8 mouse cellular contexts compared by ENCODE assay signal in the genomic region with DNA sequence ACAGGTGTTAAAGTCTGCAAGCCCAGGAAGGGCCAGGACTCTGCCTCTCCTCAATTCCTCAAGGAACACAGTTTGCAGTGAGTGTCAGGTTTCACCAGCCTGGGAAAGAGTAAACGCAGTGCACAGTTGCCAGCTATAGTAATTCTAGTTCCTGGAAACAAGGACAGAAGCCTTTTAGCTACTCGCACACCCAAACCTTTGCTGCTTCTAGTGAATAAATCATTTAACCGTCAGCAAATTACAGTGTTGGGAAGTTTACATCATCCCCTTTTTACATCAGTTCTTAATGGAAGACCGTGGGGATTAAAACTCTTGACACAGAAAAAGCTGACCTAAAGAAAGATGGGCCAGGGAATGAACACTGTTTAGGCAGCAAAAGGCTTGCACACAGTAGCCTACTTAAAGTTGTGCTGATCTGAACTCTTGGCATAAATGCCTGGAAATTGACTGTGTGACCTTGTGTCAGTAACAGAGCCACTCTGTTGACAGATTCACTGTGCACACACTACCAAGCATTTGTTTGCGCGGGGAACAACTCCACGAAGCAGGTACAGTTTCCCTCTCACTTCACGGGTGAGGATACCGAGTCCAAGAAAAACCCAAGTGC. TPM values are rescaled to one million over a fixed set of nuclear protein-coding genes. Genes with fewer than 3 reads are reported as not detected.
DNase-seq lines count a peak whose midpoint lies in the region; ATAC-seq and TF ChIP-seq lines count a peak whose summit lies in the region.

No protein-coding gene starts in this region.

- H3K9ac ChIP-seq in ES-Bruce4 (ENCODE audit: low read depth, poor library complexity, severe bottlenecking), result peak overlapping the region; percentile 98
- H3K9ac ChIP-seq in intestine, postnatal 0 days (ENCODE audit: low read depth, low read length), result peak overlapping the region; percentile 97
- H3K9ac ChIP-seq in midbrain, embryonic 13.5 days (replicated peaks), result peak overlapping the region; percentile 97

- no peaks in the 10 kb centered on the region for H3K36me3 ChIP-seq in ES-Bruce4 (ENCODE audit: control insufficient read depth, insufficient read depth, low read length, poor library complexity, severe bottlenecking)
- H3K36me3 ChIP-seq in intestine, postnatal 0 days (ENCODE audit: control insufficient read depth, insufficient read depth), result no peaks in the 10 kb centered on the region
- H3K36me3 ChIP-seq in midbrain, embryonic 13.5 days, result no peaks in the 10 kb centered on the region

- no peak for TF ChIP-seq CTCF in cerebellum, adult 2 months (IDR thresholded peaks at IDR 0.05; ENCODE audit: borderline replicate concordance, insufficient read depth, low read depth, low read length)
- no peak for TF ChIP-seq CTCF in ES-Bruce4 (IDR thresholded peaks at IDR 0.05; ENCODE audit: low read depth, low read length)
- no peak for TF ChIP-seq CTCF in embryonic fibroblast, embryonic 13.5 days (IDR thresholded peaks at IDR 0.05; ENCODE audit: borderline replicate concordance, insufficient read depth, low read length)
- TF ChIP-seq CTCF in intestine, postnatal 0 days (IDR thresholded peaks at IDR 0.05; ENCODE audit: low read depth), result no peak

- peak overlapping the region; percentile 73 for H3K27ac ChIP-seq in cerebellum, adult 2 months (ENCODE audit: insufficient read depth, low read length)
- peak overlapping the region; percentile 92 for H3K27ac ChIP-seq in ES-Bruce4 (ENCODE audit: insufficient read depth, low read length)
- peak overlapping the region; percentile 74 for H3K27ac ChIP-seq in embryonic fibroblast, embryonic 13.5 days (ENCODE audit: insufficient read depth, low read length)
- peak overlapping the region; percentile 99 for H3K27ac ChIP-seq in intestine, postnatal 0 days (ENCODE audit: low read depth, low read length)
- H3K27ac ChIP-seq in midbrain, embryonic 13.5 days, result peak overlapping the region; percentile 98

- no peaks in the 10 kb centered on the region for H3K9me3 ChIP-seq in ES-Bruce4 (replicated peaks; ENCODE audit: control insufficient read depth, insufficient read depth, low read length, poor library complexity, severe bottlenecking)
- H3K9me3 ChIP-seq in intestine, postnatal 0 days (ENCODE audit: control insufficient read depth), result no peaks in the 10 kb centered on the region
- H3K9me3 ChIP-seq in midbrain, embryonic 13.5 days, result no peaks in the 10 kb centered on the region

- peak; percentile 20 for ATAC-seq in intestine, postnatal 0 days
- ATAC-seq in midbrain, embryonic 13.5 days, result no peak; the same call in 1 of the 2 replicates

- H3K4me3 ChIP-seq in cerebellum, adult 2 months (replicated peaks; ENCODE audit: insufficient read depth, low read depth, low read length), result peak overlapping the region; percentile 71
- H3K4me3 ChIP-seq in ES-Bruce4 (ENCODE audit: low read depth, low read length), result peak overlapping the region; percentile 70
- H3K4me3 ChIP-seq in embryonic fibroblast, embryonic 13.5 days (ENCODE audit: insufficient read depth, low read length), result peak overlapping the region; percentile 31
- peak overlapping the region; percentile 96 for H3K4me3 ChIP-seq in intestine, postnatal 0 days (ENCODE audit: low read depth, low read length)
- peak overlapping the region; percentile 88 for H3K4me3 ChIP-seq in midbrain, embryonic 13.5 days (replicated peaks)

- H3K4me2 ChIP-seq in intestine, postnatal 0 days (replicated peaks; ENCODE audit: low read depth), result peak overlapping the region; percentile 71
- peak overlapping the region; percentile 68 for H3K4me2 ChIP-seq in midbrain, embryonic 13.5 days (replicated peaks)

- no peaks in the 10 kb centered on the region for H3K4me1 ChIP-seq in cerebellum, adult 2 months (ENCODE audit: control insufficient read depth, insufficient read depth, low read length)
- H3K4me1 ChIP-seq in ES-Bruce4 (ENCODE audit: control insufficient read depth, insufficient read depth, low read length), result no peaks in the 10 kb centered on the region
- peaks cover 4% of the 10 kb centered on the region for H3K4me1 ChIP-seq in embryonic fibroblast, embryonic 13.5 days (ENCODE audit: control insufficient read depth, insufficient read depth, low read length)
- 0 out of 2 replicates have a peak, but pooled peaks cover 7% of the 10 kb centered on the region for H3K4me1 ChIP-seq in intestine, postnatal 0 days (replicated peaks; ENCODE audit: control insufficient read depth, insufficient read depth, low read length)
- peaks cover 30% of the 10 kb centered on the region for H3K4me1 ChIP-seq in midbrain, embryonic 13.5 days (replicated peaks)

- no peak for TF ChIP-seq POLR2A in cerebellum, adult 2 months (IDR thresholded peaks at IDR 0.05; ENCODE audit: borderline replicate concordance, insufficient read depth, low read length)
- no peak for TF ChIP-seq POLR2A in ES-Bruce4 (IDR thresholded peaks at IDR 0.05; ENCODE audit: insufficient read depth, low read length)
- TF ChIP-seq POLR2A in embryonic fibroblast, embryonic 13.5 days (IDR thresholded peaks at IDR 0.05; ENCODE audit: low read depth, low read length), result no peak

- no peak for TF ChIP-seq EP300 in ES-Bruce4 (IDR thresholded peaks at IDR 0.05; ENCODE audit: insufficient read depth, low read depth, low read length)

- WGBS in cerebellum, adult 2 months, result 29% methylated on average over 9 of the region's 9 CpGs
- 5% methylated on average over 9 of the region's 9 CpGs for WGBS in intestine, postnatal 0 days
- WGBS in midbrain, embryonic 13.5 days, result 7% methylated on average over 9 of the region's 9 CpGs

- intact Hi-C loops in left cerebral cortex, postnatal 36 days (cut with DNase I), result loop anchor here (2.0 to 5.0 kb wide), 2 partner anchors 80 to 101 kb away; no protein-coding TSS in a partner anchor

- H3K27me3 ChIP-seq in cerebellum, adult 2 months (ENCODE audit: control insufficient read depth, insufficient read depth, low read length), result no peaks in the 10 kb centered on the region
- H3K27me3 ChIP-seq in ES-Bruce4 (ENCODE audit: control insufficient read depth, insufficient read depth, low read length, poor library complexity, severe bottlenecking), result no peaks in the 10 kb centered on the region
- H3K27me3 ChIP-seq in intestine, postnatal 0 days (replicated peaks; ENCODE audit: control insufficient read depth, insufficient read depth, low read length), result no peaks in the 10 kb centered on the region
- 0 out of 2 replicates have a peak, but pooled peaks cover 3% of the 10 kb centered on the region for H3K27me3 ChIP-seq in midbrain, embryonic 13.5 days

- DNase-seq in cerebellum, adult 2 months, result peak in 1 of 2 experiments; percentile 7
- DNase-seq in cerebellum, postnatal 36 days, result no peak
- DNase-seq in left cerebral cortex, postnatal 36 days (ENCODE audit: low spot score in 2 of 2), result no peak
- DNase-seq in adrenal gland, postnatal 25 days, result no peak

RNA-seq across cellular contexts. Expression of a gene that starts 0.6 kb away (rescaled TPM):
- polyA plus RNA-seq in cerebellum, adult 2 months (2012; rRNA removed), result 15.5 and 16.5 TPM in 2 replicates
- polyA plus RNA-seq in ES-Bruce4 (2011; ENCODE audit: insufficient read depth, insufficient read length, low read depth, missing spikeins), result 29.5 and 36.7 TPM in 2 replicates
- polyA plus RNA-seq in embryonic fibroblast, embryonic 13.5 days (2011; ENCODE audit: insufficient read length, low read depth, missing spikeins), result 12.7 and 13.2 TPM in 2 replicates
- 6.8 and 7.7 TPM in 2 replicates for polyA plus RNA-seq in intestine, postnatal 0 days (2015; fragmentation: Nextera tagmentation; extraction: Ambion mirVana)
- 8.5 and 8.6 TPM in 2 replicates for polyA plus RNA-seq in midbrain, embryonic 13.5 days (2015; fragmentation: Nextera tagmentation; extraction: Ambion mirVana)
- 10 to 100 TPM; 20.0 to 20.4 TPM for total RNA-seq in left cerebral cortex, postnatal 36 days (2021)
- 23.9 and 29.4 TPM in 2 replicates for total RNA-seq in adrenal gland, postnatal 25 days (2021)

Comparison
In these comparisons a context has a peak if more than half of its experiments do, and no peak if none do; other contexts are left out.
1. H3K4me3 ChIP-seq: peak in every context shown above with its lines; median percentile 96 in intestine, postnatal 0 days; 88 in midbrain, embryonic 13.5 days; 71 in cerebellum, adult 2 months; 70 in ES-Bruce4; 31 in embryonic fibroblast, embryonic 13.5 days.